Mouse (Mus musculus): ENCODE results near the gene Ear14. TPM values are rescaled to one million over a fixed set of nuclear protein-coding genes. Genes with fewer than 3 reads are reported as not detected.
"Not testable (repeated sequence)": the region's sequence is repeated elsewhere in the genome, so short reads cannot be mapped to it uniquely, and the experiment has no call there.

The Ear14 gene
- total and polyA plus RNA-seq, 3 experiments = not detected

DNA sequence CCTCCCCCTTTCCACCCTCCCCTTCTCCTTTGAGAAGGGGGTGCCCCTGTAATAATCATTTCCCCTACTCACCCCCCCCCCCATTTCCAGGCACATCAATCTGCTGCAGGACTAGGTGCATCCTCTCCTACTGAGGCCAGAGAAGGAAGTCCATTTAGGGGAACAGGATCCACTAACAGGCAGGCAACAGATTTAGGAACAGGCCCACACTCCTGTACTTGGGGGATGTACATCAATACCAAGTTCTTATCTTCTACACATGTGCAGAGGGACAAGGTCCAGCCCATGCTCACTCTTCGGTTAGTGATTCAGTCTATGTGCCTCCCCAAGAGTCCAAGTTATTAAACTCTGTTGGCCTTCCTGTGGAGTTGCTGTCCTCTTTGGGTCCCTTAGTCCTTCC lies 46.1 kb upstream of the Ear14 start:
- H3K79me2 ChIP-seq (ENCODE audit: control insufficient read depth, insufficient read depth, low read length, poor library complexity) = no peaks in the 10 kb centered on the region
- H3K27ac ChIP-seq (ENCODE audit: control insufficient read depth, low read depth, low read length) = no peak overlapping the region
- TF ChIP-seq NELFE (IDR thresholded peaks at IDR 0.05; ENCODE audit: low read depth, low read length) = no peak
- no peak for TF ChIP-seq SMC3 (IDR thresholded peaks at IDR 0.05; ENCODE audit: low read depth, low read length)
- no peak for TF ChIP-seq HCFC1 (IDR thresholded peaks at IDR 0.05; ENCODE audit: low read depth, low read length)
- no peak for TF ChIP-seq EP300 (IDR thresholded peaks at IDR 0.05; ENCODE audit: low read depth in 1 of 2, low read length in 2 of 2)
- TF ChIP-seq MYC (IDR thresholded peaks at IDR 0.05; ENCODE audit: low read depth, low read length) = no peak
- no peak for TF ChIP-seq ETS1 (IDR thresholded peaks at IDR 0.05; ENCODE audit: low read depth, low read length)
- TF ChIP-seq CHD1 (IDR thresholded peaks at IDR 0.05; ENCODE audit: low read depth, low read length) = no peak
- TF ChIP-seq MAZ (IDR thresholded peaks at IDR 0.05; ENCODE audit: low read depth, low read length) = no peak
- no peak for TF ChIP-seq E2F4 (IDR thresholded peaks at IDR 0.05; ENCODE audit: borderline replicate concordance, low read depth, low read length)
- TF ChIP-seq MAX (IDR thresholded peaks at IDR 0.05; ENCODE audit: low read length) = no peak
- no peak for TF ChIP-seq GATA1 (IDR thresholded peaks at IDR 0.05; ENCODE audit: low read depth, low read length)
- no peak for TF ChIP-seq MXI1 (IDR thresholded peaks at IDR 0.05; ENCODE audit: low read depth, low read length)
- TF ChIP-seq SIN3A (IDR thresholded peaks at IDR 0.05; ENCODE audit: low read length) = no peak
- TF ChIP-seq ZMIZ1 (IDR thresholded peaks at IDR 0.05; ENCODE audit: low read depth, low read length) = no peak

DNA sequence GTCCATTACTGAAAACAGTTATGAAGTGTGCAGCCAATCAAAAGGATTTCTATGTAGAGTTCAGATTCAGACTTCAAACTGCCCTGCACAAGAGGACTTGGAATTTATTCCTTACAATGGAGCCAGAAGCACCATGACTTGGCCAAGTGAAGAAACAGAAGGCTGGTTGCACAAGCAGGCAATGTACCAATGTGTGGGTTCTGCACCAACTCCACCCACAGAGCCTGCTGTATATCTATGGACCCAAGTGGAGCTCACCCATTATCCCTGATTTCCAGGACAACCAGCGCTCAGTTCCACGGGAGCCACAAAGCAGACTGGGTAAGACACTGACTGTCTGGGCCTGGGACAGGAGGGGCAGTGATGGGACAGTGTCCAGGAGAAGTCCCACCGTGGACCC lies 41.2 kb upstream of the Ear14 start, which contains the start of gene Rnase2b:
Gene Rnase2b, plus strand, starts transcription at position 285 of the 400 bp plus-strand sequence.
- not testable (repeated sequence) for H3K4me1 ChIP-seq (ENCODE audit: control insufficient read depth in 1 of 2, insufficient read depth in 2 of 2, low read length in 2 of 2); H3K9ac ChIP-seq (ENCODE audit: control insufficient read depth, low read depth, low read length, poor library complexity, severe bottlenecking); H3K27me3 ChIP-seq (ENCODE audit: control insufficient read depth in 1 of 2, insufficient read depth in 2 of 2, low read length in 2 of 2); H3K36me3 ChIP-seq (ENCODE audit: control insufficient read depth in 1 of 2, insufficient read depth in 2 of 2, low read length in 2 of 2); H3K79me2 ChIP-seq (ENCODE audit: control insufficient read depth, insufficient read depth, low read length, poor library complexity); H3K9me3 ChIP-seq (replicated peaks; ENCODE audit: insufficient read depth, low read length); H3K27ac ChIP-seq (ENCODE audit: control insufficient read depth, low read depth, low read length); H3K4me3 ChIP-seq (ENCODE audit: control insufficient read depth in 1 of 2, insufficient read depth in 1 of 2, low read depth in 2 of 2, low read length in 2 of 2); DNase-seq (ENCODE audit: low read depth, low spot score)

More for the DNA sequence above, 46.1 kb upstream of the Ear14 start:
- Histone ChIP-seq H3K27me3 (ENCODE audit: control insufficient read depth in 1 of 2, insufficient read depth in 2 of 2, low read length in 2 of 2) (no peaks in the 10 kb centered on the region), H3K4me3 (ENCODE audit: control insufficient read depth in 1 of 2, insufficient read depth in 1 of 2, low read depth in 2 of 2, low read length in 2 of 2) (no peak overlapping the region), H3K4me1 (ENCODE audit: control insufficient read depth in 1 of 2, insufficient read depth in 2 of 2, low read length in 2 of 2) (no peaks in the 10 kb centered on the region), H3K9ac (ENCODE audit: control insufficient read depth, low read depth, low read length, poor library complexity, severe bottlenecking) (no peak overlapping the region), H3K36me3 (ENCODE audit: control insufficient read depth in 1 of 2, insufficient read depth in 2 of 2, low read length in 2 of 2) (no peaks in the 10 kb centered on the region), H3K9me3 (replicated peaks; ENCODE audit: insufficient read depth, low read length) (no peaks in the 10 kb centered on the region)
- DNase-seq (ENCODE audit: low read depth, low spot score) = no peak

DNA sequence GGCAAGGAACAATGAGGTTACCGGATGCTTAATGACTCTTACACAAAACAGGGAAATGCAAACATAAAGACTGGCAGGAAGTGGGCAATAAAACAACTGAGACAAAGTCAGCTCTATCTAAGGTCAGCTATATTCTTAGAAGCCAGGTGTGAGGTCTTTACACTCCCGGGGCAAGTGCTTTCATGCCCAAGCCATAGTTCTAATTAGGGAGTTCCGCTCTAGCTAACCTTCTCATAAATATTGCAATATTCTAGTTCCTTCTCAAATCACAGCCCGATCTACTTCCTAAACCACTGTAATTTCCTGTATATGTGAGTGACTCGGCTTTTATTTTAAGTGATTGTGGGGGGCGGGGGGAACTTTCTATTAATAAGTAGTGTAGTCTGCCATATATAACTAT lies 39.9 kb upstream of the Ear14 start:
- H3K27me3 ChIP-seq (ENCODE audit: control insufficient read depth in 1 of 2, insufficient read depth in 2 of 2, low read length in 2 of 2); H3K4me3 ChIP-seq (ENCODE audit: control insufficient read depth in 1 of 2, insufficient read depth in 1 of 2, low read depth in 2 of 2, low read length in 2 of 2); H3K9ac ChIP-seq (ENCODE audit: control insufficient read depth, low read depth, low read length, poor library complexity, severe bottlenecking); H3K36me3 ChIP-seq (ENCODE audit: control insufficient read depth in 1 of 2, insufficient read depth in 2 of 2, low read length in 2 of 2); H3K79me2 ChIP-seq (ENCODE audit: control insufficient read depth, insufficient read depth, low read length, poor library complexity); H3K4me1 ChIP-seq (ENCODE audit: control insufficient read depth in 1 of 2, insufficient read depth in 2 of 2, low read length in 2 of 2); H3K27ac ChIP-seq (ENCODE audit: control insufficient read depth, low read depth, low read length); DNase-seq (ENCODE audit: low read depth, low spot score); H3K9me3 ChIP-seq (replicated peaks; ENCODE audit: insufficient read depth, low read length): not testable (repeated sequence)
